Mouse (Mus musculus) neural tube, embryonic 12.5 days (tissue): Measurements from ENCODE around the gene Vangl1. TPM values are rescaled to one million over a fixed set of nuclear protein-coding genes. Genes with fewer than 3 reads are reported as not detected.

Source experiments
- polyA plus RNA-seq: library from polyadenylated mRNA; unstranded; fragments of >200 nt; fragmentation: Nextera tagmentation; extraction: Ambion mirVana; gene quantifications from 2 replicates; pipeline ENCODE4 v1.2.1, GENCODE M21; 2016

Vangl1 gene
- polyA plus RNA-seq, 1 experiment from 2014 or later, result 14.9 TPM

Other genes with a start within 250 kb of the Vangl1 start
- 119 and 140 TPM in 2 replicates for gene Nhlh2, start 194.6 kb downstream of the Vangl1 start, polyA plus RNA-seq
- 4.3 and 5.8 TPM in 2 replicates for gene Casq2, start 118.3 kb downstream of the Vangl1 start, polyA plus RNA-seq